Mouse (Mus musculus) right cerebral cortex, postnatal 36 days (tissue): ENCODE measurements around the gene Wfdc3.
A peak's percentile ranks its signal among the peaks of the same experiment; 100 is the strongest.

Experiments
- DNase-seq, 2 experiments: peaks; one replicate each; pipeline ENCODE4 v3.0.0; 2022; ENCODE audit warnings: low spot score in 2 of 2, mixed read lengths in 1 of 2

The Wfdc3 gene

GRCm38 (mm10) chr2:164745843-164746479 lies at the start of gene Wfdc3, which contains the start of gene Dnttip1:
Gene Wfdc3 (minus strand): TSS chr2:164745931.
Gene Dnttip1 (plus strand): TSS chr2:164745983.
- DNase-seq = peak; percentile 90 to 92

DNA sequence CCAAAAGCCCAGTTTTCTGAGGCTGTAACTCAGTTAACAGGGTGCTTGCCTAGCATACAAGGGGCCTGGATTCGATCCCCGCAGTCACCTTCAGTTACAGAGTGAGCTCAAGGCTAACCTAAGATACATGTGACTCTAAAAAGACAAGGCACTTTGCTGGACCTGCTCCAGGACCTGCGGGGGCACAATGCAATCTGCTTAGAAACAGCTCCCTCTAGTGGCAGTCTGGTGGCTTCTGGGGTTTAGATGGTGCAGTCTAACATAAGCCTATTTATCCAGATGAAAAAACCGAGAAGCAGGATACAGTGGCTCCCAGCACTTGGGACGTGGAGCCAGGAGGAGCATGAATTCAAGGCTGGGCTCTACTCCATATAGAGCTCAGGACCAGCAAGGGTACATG lies 48.6 kb upstream of the Wfdc3 start:
- DNase-seq = peak; percentile 71 to 74

DNA sequence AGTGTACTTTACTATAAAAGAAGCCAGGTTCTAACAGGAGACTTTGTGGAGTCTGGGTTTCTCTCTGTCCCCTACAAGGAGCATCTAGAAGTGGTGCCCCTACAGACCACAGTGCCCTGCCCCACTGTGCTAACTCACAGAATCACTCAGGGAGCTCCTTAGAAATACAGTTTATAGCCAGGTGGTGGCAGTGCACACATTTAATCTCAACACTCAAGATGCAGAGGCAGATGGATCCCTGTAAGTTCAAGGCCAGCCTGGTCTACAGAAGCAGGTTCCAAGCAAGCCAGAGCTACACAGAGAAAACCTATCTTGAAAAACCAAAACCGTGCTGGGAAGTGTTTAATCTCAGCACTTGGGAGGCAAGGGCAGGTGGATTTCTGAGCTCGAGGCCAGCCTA lies 48.0 kb upstream of the Wfdc3 start:
- DNase-seq = no peak

- no peak for DNase-seq
Measured at GRCm38 (mm10) chr2:164793236-164793635, 47.5 kb upstream of the Wfdc3 start.

DNA sequence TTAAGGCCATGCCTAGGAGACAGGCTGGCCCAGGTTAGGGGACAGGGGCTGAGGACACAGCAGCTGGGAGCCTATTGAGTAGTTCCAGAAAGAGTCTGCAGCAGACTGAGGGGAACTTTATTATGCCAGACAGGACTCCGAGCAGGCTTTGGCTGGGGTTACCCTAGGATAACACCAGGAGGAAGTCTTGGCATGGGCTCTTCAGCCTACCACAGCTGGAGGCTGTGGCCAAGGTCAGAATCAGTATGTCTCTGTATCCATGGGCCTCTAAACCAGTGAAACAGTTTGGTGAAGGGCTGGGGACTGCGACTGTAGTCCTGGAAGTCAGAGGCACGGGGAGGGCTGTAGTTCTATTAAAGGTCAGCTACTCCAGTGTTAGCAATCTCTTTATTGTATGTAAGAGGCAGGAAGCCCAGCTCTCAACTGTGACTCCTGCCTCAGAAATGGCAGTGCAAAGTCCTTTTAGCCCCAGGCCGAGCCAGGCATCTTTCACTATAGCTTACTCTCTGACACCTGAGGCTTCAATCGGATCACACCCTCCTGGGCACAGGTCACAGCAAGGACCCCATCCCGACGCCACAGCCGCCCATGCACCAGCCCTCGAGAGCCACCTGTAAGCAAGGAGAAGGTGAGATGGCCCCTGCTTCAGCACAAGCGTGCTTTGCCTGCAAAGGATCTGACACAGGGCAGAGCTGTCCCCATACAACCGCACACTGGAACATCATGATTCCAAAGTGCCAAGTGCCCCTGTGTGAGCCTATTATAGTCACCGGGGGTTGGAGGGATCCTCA lies 46.9 kb upstream of the Wfdc3 start:
- DNase-seq = no peak

- no peak for DNase-seq
Measured at GRCm38 (mm10) chr2:164791841-164792261, 46.1 kb upstream of the Wfdc3 start.

DNA sequence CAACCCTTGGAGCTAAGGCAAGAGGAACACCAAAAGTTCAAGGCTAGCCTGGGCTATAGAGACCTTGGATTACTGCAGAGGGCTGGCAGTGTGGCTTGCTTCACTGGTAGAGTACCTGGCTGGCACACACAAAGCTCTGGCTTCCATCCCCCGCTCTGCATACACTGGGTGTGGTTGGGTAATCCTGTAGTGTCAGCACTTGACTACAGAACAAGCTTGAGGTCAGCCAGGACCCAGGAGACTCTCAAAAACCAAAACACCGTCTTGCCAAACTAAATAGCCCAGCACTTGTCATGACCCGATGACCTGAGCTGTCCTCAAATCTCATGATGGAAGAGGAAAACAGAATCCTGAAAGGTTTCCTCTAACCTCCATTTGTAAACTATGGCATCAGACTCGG lies 44.7 kb upstream of the Wfdc3 start:
- no peak for DNase-seq

GRCm38 (mm10) chr2:164788411-164788810 lies 42.7 kb upstream of the Wfdc3 start:
- no peak for DNase-seq

DNA sequence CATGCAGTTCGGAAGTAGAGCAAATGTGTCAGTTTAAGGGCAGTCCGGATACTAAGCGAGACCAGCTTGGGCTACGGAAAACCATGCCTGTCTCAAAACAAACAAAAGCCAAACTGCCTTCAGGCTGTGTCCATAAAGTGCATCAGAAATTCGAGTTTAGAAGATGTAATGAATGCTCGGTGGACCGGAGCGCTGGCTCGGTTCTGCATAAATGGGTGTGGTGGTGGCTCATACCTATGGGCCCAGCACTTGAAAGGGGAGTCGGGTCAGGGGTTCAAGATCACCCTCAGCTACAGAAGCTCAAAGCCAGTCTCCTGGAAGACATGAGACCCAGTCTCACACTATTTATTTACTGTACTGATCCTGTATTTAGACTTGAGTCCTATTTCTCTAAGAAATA lies 42.0 kb upstream of the Wfdc3 start:
- no peak for DNase-seq

DNA sequence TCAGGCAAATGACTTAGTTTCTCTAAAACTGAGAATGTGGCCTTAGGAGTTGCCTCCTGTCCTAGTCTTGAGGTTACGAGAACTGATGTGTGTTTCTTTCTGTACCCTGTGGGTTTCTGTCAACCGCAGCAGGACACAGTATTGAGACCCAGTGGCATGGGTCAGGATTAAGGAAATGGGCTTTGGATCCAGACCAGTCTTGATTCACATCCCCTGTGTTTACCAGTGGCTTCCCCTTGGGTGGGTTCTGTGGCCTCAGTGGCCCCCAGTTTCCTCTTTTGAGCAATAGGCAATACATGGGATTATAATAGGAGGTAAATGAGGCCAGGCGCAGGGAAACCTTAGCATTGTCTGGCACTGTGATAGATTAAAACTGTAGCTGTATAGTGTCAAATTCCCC lies 41.3 kb upstream of the Wfdc3 start:
- DNase-seq = no peak

DNA sequence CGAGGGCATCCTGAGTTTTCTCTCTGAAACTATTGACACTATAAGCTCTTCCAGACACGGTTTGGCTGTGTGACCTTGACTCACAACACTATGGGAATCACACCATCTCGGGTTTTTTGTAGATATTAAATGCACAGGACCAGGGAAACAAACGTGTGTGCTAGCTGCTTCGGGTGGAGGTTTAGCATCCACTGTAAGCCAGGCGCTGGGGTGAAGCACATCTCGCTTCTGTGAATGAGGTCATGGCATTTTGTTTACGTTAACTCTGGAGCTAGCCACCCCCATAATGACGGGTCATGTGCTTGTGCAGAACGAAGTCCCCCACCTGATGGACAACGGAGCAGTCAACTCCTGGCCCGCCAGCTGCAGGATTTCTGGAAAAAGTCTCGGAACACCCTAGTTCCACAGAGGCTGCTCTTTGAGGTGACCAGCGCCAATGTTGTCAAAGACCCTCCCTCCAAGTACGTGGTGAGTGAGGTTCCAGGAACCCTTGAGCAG lies 40.7 kb upstream of the Wfdc3 start:
- DNase-seq = no peak

DNA sequence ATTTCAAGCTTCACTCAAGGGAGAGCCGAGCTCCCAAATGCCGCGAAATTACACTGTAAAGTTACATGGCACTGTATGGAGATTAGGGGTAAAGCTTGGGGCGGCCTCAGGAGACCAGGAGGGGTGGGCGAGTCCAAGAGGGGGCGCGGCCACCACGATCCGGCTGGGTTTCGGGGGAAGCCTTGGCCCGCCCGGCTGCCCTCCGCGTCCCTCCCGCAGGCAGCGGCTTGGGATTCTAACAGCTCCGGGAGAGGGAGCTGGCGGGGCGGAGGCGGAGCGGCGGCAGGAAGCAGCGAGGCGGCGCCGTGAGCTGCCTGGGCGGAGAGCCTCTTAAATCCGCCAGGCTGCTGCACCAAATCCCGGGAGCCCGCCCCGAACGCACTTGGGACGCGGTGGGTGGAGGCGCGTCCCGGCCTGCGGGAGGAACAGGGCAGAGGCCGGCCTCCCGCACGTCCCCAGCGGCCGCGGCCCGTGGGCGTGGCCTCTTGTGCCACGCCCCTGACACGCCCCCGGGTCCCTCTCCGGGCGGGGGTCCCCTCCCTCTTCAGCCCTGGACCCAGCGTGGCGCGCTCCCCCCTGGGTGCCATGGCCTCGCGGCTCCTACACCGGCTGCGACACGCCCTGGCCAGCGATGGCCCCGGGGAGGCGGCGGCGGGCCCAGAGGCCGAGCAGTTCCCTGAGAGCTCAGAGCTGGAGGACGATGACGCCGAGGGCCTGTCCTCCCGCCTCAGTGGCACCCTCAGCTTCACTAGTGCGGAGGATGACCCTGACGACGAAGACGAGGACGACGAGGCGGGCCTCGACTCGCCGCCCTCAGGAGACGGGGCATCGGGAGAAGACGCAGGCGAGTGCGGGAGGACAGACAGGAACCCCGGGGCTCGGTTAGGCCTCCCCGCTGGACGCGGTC lies 40.0 kb upstream of the Wfdc3 start, which contains the start of gene Snx21:
Gene Snx21 (plus strand): TSS at position 343 of the 907 bp plus-strand sequence.
- DNase-seq = peak; percentile 82 to 85

- no peak for DNase-seq
Measured at GRCm38 (mm10) chr2:164784869-164785420, 39.2 kb upstream of the Wfdc3 start.

DNA sequence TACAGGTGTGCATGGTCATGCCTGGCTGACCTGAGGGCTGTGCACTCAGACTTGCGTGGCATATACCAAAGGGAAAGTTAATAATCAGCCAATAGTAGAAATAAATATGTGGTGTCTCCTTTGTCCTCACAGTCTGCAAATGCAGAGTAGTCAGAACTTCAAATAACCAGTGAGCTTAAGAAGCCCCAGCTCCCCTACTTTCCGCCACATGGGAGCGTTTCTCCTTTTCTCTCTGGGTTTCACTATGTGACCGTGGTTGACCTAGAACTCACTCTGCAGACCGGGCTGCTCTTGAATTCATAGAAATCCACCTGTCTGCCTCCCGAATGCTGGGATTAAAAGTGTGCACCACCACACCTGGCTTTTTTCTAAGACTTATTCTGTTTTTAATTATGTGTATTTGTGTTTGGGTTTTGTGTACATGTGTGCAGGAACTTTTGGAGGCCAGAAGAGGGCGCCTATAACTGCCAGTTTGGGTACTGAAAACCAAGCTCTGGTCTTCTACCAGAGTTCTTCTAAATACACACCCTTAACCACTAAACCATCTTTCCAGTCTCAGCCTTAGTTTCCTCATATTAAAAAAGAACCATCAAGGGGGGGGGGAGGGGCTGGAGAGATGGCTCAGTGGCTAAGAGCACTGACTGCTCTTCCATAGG lies 38.3 kb upstream of the Wfdc3 start:
- no peak for DNase-seq

- DNase-seq = no peak
Measured at GRCm38 (mm10) chr2:164781876-164782275, 36.1 kb upstream of the Wfdc3 start.

- DNase-seq = no peak
Measured at GRCm38 (mm10) chr2:164779481-164780086, 33.9 kb upstream of the Wfdc3 start, which contains the start of gene Tnnc2. Gene Tnnc2 (minus strand): TSS chr2:164779967.

GRCm38 (mm10) chr2:164778809-164779208 lies 33.1 kb upstream of the Wfdc3 start:
- no peak for DNase-seq

GRCm38 (mm10) chr2:164778015-164778287 lies 32.2 kb upstream of the Wfdc3 start:
- no peak for DNase-seq

DNA sequence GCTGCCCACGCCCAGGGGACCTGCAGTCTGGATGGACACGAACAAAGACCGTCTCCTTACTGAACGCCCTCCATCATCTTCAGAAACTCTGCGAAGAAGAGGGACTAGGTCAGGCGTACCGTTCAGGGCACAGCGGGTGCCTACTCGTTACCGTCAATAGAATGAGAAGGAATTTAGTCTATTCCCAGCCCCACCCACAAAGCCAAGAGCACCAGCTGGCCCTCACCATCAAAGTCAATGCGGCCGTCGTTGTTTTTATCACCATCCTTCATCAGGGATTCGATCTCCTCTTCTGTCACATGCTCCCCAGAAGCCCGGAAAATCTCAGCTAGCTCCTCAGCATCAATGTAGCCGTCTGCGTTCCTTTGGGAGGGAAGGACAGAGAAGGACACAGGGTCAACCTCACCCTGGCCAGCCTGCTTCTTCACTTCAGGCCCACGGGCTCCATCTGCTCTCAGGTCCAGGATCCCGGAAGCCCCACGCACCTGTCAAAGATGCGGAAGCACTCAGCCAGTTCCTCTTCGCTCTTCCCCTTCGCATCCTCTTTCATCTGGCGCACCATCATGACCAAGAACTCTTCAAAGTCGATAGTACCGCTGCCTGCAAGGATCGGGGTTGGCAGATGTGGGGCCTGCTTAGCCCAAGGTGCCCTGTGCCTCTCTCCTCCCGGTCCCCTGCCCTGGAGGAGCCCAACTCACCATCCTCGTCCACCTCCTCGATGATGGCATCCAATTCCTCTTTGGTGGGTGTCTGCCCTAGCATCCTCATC lies 31.7 kb upstream of the Wfdc3 start:
- DNase-seq = no peak

GRCm38 (mm10) chr2:164776801-164777200 lies 31.1 kb upstream of the Wfdc3 start:
- DNase-seq = no peak
